Mouse (Mus musculus): ENCODE measurements around the gene Atp2b2.

- no peak for TF ChIP-seq HCFC1 (IDR thresholded peaks at IDR 0.05; ENCODE audit: borderline replicate concordance, insufficient read depth, low read length)
- TF ChIP-seq ZC3H11A (IDR thresholded peaks at IDR 0.05; ENCODE audit: borderline replicate concordance, low read depth, low read length), result no peak
- TF ChIP-seq ZNF384 (IDR thresholded peaks at IDR 0.05; ENCODE audit: low read depth, low read length), result no peak
Measured at GRCm38 (mm10) chr6:113889180-113889579, 153.2 kb downstream of the Atp2b2 start.
